Mouse (Mus musculus) embryo, embryonic 11.5 days (tissue): ENCODE data around the gene Lmntd1.
A peak's percentile ranks its signal among the peaks of the same experiment; 100 is the strongest.

Experiments
- DNase-seq: peaks from one replicate; pipeline ENCODE4 v3.0.0-alpha.2; 2012; ENCODE audit warnings: low read depth, low spot score

Lmntd1 gene

DNA sequence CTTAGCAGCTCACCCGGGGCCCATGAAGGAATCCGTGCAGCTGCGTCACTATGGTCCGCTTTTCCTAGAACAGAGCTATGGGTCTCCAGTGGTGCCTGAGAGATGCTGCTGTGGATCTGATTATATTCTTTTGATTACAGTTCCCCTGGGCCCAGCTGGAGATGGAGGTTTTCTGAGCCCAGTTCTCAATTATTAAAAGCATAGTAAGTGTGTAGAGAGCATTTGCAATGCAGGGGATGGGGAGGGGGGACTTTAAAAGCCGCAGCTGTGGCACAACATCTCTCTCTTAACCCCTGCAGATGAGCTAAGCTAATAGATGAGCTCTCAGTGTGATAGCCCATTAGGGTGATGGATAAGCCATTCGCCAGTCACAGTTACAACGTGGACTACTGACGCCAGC is 233.2 kb downstream of the Lmntd1 start:
- no peak for DNase-seq

- DNase-seq = no peak
These were observed 234.9 kb downstream of the Lmntd1 start for GRCm38 (mm10) chr6:145379175-145379574.

DNA sequence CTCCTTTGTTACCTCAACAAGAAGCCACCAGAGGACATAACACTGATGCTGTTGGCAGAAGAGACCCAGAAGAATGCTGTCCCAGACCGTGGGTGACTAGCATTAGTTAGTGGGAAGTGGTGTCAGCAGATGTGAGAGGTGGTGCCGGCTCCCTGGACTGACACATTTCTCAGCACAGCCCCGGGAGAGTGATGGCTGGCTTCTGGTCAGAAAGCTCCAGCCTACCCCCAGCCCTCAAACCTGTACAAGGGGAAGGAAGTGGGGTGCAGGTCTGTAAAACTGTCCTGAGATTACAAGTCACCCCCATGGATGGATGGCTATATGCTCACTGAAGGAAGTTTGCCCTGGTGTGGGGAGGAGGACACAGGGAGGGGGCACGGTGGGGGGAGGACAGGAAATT is 235.4 kb downstream of the Lmntd1 start:
- DNase-seq = no peak

DNA sequence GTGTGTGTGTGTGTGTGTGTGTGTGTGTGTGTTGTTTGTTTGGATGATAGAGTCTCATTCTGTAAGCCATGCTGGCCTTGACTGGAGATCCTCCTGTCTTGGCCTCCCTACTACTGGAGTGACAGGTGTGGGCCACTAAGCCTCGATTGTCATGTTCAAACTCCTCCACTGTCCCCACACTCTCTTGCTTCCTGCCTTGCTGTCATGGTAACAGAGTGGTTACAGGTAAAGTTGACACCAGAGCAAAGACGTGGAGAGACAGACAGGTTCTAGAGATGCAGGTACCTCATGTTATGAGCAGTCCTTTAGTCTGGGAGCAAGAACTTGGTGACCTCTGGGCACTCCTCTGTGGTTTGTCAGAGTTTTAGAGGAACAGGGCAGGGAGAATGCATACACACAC is 239.7 kb downstream of the Lmntd1 start:
- no peak for DNase-seq

GRCm38 (mm10) chr6:145373712-145374221 is 240.4 kb downstream of the Lmntd1 start:
- DNase-seq = no peak

GRCm38 (mm10) chr6:145372066-145372465 is 242.1 kb downstream of the Lmntd1 start:
- DNase-seq = no peak

GRCm38 (mm10) chr6:145371586-145371985 is 242.5 kb downstream of the Lmntd1 start:
- no peak for DNase-seq

- DNase-seq = no peak
These were observed 243.8 kb downstream of the Lmntd1 start for GRCm38 (mm10) chr6:145370302-145370701.

- no peak for DNase-seq
These were observed 244.8 kb downstream of the Lmntd1 start for GRCm38 (mm10) chr6:145369290-145369689.

- no peak for DNase-seq
These were observed 247.6 kb downstream of the Lmntd1 start for GRCm38 (mm10) chr6:145366488-145366887.

DNA sequence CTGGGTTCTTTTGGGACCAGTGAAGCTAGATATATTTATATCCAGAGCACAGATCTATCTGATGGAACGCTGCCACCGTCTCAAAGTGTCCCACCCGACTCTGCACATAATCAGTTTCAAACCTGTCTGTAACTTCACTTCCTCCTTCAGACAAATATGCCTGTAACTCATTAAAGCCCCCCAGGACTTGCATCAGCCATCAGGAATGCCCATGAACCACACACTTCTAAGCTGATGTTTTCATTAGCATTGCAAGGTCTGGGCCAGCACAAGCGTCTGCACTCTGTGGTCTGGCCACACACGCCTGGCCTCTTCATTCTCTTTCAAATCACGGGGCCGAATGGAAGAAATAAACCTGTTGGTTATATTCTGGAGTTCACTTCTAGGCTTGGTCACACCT is 250.4 kb downstream of the Lmntd1 start:
- DNase-seq = no peak

- no peak for DNase-seq
These were observed 252.9 kb downstream of the Lmntd1 start for GRCm38 (mm10) chr6:145361109-145361694.

DNA sequence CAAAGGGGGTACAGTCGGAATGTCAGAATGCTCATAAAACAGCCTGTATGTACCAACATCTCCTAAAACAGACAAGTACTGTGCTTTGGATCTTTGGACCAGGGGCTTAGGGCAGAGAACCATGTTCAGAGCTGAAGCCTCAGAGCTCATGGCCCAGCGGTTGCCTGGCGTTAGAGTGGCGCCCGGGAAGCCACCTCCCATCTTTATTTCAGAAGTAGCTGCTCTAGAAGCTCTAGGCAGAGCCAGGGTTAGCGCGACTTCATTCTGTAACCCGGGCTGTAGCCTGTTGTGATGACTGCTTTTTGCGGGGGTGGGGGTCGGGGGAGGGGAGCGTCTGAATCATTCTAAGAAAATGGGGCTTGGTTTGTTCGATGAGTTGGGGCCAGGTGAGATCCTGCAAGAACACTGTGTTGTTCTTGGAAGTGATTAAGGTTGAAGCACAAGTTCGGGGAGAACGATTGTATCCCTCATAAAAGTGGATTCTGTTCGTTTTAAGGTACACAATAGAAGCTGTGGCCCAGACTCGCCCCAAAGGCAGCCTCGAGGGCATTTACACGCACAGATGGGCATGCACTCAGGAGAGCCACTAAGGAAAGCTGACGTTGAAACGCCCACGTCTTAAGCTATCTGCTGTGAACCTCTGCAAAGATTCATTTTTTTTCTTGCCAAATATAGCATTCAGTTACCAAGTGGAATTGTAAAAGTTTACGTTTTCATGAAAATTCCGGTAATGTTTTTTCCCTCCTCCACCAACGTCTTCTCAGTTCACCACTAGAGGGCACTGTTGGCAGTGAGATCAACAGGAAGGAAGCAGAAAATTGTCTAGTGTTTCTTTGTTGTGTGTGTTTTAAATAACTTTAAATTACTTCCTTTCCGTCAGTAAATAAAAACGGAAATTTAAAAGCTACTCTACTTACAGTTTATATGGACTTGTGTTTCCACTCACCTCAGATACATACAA is 254.4 kb downstream of the Lmntd1 start:
- DNase-seq = peak; percentile 69

DNA sequence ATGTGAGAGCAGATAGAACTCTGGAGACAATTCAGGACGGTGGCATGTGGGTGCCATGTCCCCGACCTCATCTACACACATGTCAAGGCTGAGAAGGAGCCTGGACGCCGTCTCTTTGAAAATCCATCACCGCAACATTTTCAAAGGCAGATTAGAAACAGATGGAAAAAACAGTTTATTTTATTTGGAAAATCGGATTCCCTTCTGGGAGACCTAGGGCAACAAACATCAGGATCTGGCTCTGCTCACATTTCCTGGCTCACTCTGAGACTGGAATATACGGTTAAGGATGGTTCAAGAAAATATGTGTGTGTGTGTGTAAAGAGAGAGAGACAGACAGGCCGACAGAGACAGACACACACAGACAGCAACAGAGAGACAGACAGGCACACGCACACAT is 256.1 kb downstream of the Lmntd1 start:
- DNase-seq = no peak

GRCm38 (mm10) chr6:145353806-145354205 is 260.3 kb downstream of the Lmntd1 start:
- no peak for DNase-seq

- no peak for DNase-seq
These were observed 261.4 kb downstream of the Lmntd1 start for GRCm38 (mm10) chr6:145352705-145353104.

- no peak for DNase-seq
These were observed 265.8 kb downstream of the Lmntd1 start for GRCm38 (mm10) chr6:145348196-145348915.

- DNase-seq = no peak
These were observed 266.5 kb downstream of the Lmntd1 start for GRCm38 (mm10) chr6:145347641-145348040.

DNA sequence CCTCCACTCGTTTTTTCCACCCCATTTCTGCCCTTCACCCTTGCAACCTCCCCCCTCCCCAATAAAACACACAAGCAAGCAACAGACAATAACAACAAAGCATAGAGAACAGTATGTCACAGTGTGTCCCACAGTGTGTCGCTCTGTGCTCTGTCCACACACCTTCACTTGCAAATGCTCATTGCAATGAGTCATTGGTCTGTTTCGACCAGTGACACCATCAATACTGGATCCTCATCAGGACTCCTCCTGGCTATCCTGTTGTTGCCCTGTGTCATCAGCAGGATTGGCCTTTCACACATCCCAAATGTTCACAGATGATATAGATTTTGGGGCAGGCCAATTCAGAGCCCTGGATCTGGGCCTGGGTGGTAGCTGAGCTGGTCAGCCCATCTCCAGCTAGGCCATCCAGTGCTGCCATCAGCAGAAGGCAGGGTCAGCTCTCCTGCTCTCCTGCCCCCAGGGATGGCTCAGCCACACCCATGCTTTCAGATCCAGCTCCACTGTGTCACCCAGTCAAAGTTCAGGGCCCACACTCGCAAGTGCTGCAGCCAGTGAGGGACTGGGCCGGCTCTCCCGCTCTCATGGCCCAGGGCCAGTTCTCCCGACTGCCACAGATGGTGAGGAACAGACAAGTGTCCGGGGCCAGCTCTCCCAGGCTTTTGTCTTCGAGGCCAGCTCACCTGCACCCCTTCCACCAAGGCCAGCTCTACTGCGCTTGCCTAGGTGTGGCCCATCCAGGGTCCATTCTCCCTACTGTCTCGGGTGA is 267.1 kb downstream of the Lmntd1 start:
- no peak for DNase-seq

GRCm38 (mm10) chr6:145346305-145346704 is 267.8 kb downstream of the Lmntd1 start:
- DNase-seq = no peak

- no peak for DNase-seq
These were observed 269.4 kb downstream of the Lmntd1 start for GRCm38 (mm10) chr6:145344719-145345118.
